ENCODE assay signal across 8 mouse cellular contexts in the genomic region with DNA sequence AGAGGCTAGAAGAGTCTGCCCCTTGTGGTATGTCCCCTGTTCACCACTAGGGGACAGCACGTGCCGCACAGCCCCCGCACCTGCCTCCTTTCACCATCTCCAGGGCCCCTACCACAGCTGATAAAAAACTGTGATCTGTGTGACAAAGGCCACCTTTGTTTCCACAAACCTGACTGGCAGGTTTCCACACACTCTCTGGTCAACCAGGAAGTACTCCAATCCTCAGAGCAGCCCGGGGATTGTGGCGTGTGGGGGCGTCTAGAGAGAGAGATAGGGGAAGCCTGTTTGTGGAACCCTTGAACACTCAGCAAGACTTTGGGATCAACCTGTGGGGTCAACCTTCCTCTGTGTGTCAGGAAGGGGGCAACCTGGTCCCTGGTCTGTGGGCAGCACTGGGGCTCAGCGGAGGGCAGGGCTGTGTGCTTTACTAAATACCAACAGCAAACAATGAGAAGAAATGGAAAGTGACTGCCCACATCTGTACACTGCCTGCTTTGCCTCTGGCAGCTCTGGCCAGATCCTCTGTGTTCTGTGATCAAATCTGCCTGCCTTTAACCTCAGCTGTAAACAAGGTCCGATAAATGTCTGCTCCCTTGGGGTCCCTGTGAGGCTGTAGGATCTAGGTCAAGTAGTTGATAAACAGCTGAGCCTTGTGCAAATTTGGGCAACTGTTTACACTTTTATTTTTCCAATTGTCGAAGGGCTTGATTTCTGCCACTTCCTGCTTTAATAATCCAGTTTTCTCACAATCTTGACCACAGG. TPM values are rescaled to one million over a fixed set of nuclear protein-coding genes. Genes with fewer than 3 reads are reported as not detected.
A peak's percentile ranks its signal among the peaks of the same experiment; 100 is the strongest.
DNase-seq lines count a peak whose midpoint lies in the region; ATAC-seq and TF ChIP-seq lines count a peak whose summit lies in the region.

No protein-coding gene starts in this region.

- no peak for TF ChIP-seq EP300 in liver, embryonic 14.5 days (IDR thresholded peaks at IDR 0.05; ENCODE audit: low read depth)

- H3K27me3 ChIP-seq in spleen, adult 2 months (ENCODE audit: control insufficient read depth, insufficient read depth, low read length), result no peaks in the 10 kb centered on the region
- H3K27me3 ChIP-seq in hindbrain, embryonic 14.5 days (ENCODE audit: control insufficient read depth, insufficient read depth, low read length), result no peaks in the 10 kb centered on the region
- H3K27me3 ChIP-seq in liver, embryonic 14.5 days (ENCODE audit: control insufficient read depth, insufficient read depth, low read length), result no peaks in the 10 kb centered on the region
- no peaks in the 10 kb centered on the region for H3K27me3 ChIP-seq in neural tube, embryonic 15.5 days (replicated peaks)

- no peak for TF ChIP-seq POLR2A in spleen, adult 2 months (IDR thresholded peaks at IDR 0.05; ENCODE audit: low read depth, low read length)

- 0 out of 2 replicates have a peak, but pooled peaks have one; percentile 10 for ATAC-seq in hindbrain, embryonic 14.5 days (ENCODE audit: low FRiP score)
- peak; percentile 58 for ATAC-seq in liver, embryonic 14.5 days (ENCODE audit: insufficient read depth)
- no peak; the same call in 1 of the 2 replicates for ATAC-seq in neural tube, embryonic 15.5 days (ENCODE audit: low FRiP score)

- H3K9ac ChIP-seq in hindbrain, embryonic 14.5 days, result 0 out of 2 replicates have a peak overlapping the region, but pooled peaks have one; percentile 13
- H3K9ac ChIP-seq in liver, embryonic 14.5 days (replicated peaks), result no peak overlapping the region
- H3K9ac ChIP-seq in neural tube, embryonic 15.5 days (replicated peaks), result no peak overlapping the region

- 0 out of 2 replicates have a peak overlapping the region, but pooled peaks have one; percentile 14 for H3K4me2 ChIP-seq in hindbrain, embryonic 14.5 days (replicated peaks)
- H3K4me2 ChIP-seq in liver, embryonic 14.5 days (ENCODE audit: low read depth), result peak overlapping the region; percentile 15; the same call in 1 of the 2 replicates
- H3K4me2 ChIP-seq in neural tube, embryonic 15.5 days, result no peak overlapping the region

- H3K36me3 ChIP-seq in spleen, adult 2 months (ENCODE audit: control insufficient read depth, insufficient read depth, low read length), result no peaks in the 10 kb centered on the region
- peaks cover 57% of the 10 kb centered on the region for H3K36me3 ChIP-seq in hindbrain, embryonic 14.5 days (replicated peaks; ENCODE audit: control insufficient read depth, insufficient read depth)
- H3K36me3 ChIP-seq in liver, embryonic 14.5 days (replicated peaks; ENCODE audit: control insufficient read depth, insufficient read depth, low read depth), result no peaks in the 10 kb centered on the region
- peaks cover 48% of the 10 kb centered on the region for H3K36me3 ChIP-seq in neural tube, embryonic 15.5 days

- WGBS in spleen, adult 2 months, result 49% methylated on average over 9 of the region's 9 CpGs
- WGBS in hindbrain, embryonic 14.5 days, result 8% methylated on average over 9 of the region's 9 CpGs
- WGBS in liver, embryonic 14.5 days (ENCODE audit: insufficient replicate concordance), result 37% methylated on average over 9 of the region's 9 CpGs
- 10% methylated on average over 9 of the region's 9 CpGs for WGBS in neural tube, embryonic 15.5 days

- DNase-seq in spleen, adult 2 months (ENCODE audit: low read depth in 1 of 2, low spot score in 2 of 2), result no peak
- no peak for DNase-seq in spleen, adult 18-20 months
- DNase-seq in cerebellum, postnatal 36 days, result peak; percentile 17 to 18
- no peak for DNase-seq in hindbrain, embryonic 14.5 days (ENCODE audit: low spot score)
- no peak for DNase-seq in liver, embryonic 14.5 days (ENCODE audit: low read depth in 3 of 3, low spot score in 3 of 3)
- no peak for DNase-seq in frontal cortex, postnatal 36 days (ENCODE audit: low spot score in 2 of 2)
- no peak for DNase-seq in c-Kit-positive CD71-positive TER-119-positive erythroid progenitor cells, embryonic 14.5 days (ENCODE audit: low spot score)

- no peak overlapping the region for H3K4me3 ChIP-seq in spleen, adult 2 months (ENCODE audit: extremely low read depth, insufficient read depth, insufficient read length)
- no peak overlapping the region for H3K4me3 ChIP-seq in hindbrain, embryonic 14.5 days (replicated peaks; ENCODE audit: low read length)
- no peak overlapping the region for H3K4me3 ChIP-seq in liver, embryonic 14.5 days (ENCODE audit: insufficient read depth in 1 of 2, low read depth in 2 of 2, low read length in 2 of 2)
- H3K4me3 ChIP-seq in neural tube, embryonic 15.5 days (replicated peaks), result no peak overlapping the region

- peaks cover 6% of the 10 kb centered on the region; the same call in 1 of the 2 replicates for H3K4me1 ChIP-seq in spleen, adult 2 months (ENCODE audit: control insufficient read depth, insufficient read depth, insufficient read length)
- peaks cover 40% of the 10 kb centered on the region for H3K4me1 ChIP-seq in hindbrain, embryonic 14.5 days (replicated peaks; ENCODE audit: control insufficient read depth, insufficient read depth, low read length)
- H3K4me1 ChIP-seq in liver, embryonic 14.5 days (replicated peaks; ENCODE audit: control insufficient read depth in 2 of 2, insufficient read depth in 2 of 2, low read length in 1 of 2), result peaks cover 3 to 6% of the 10 kb centered on the region in 2 experiments; a peak in 2 of 4 replicates
- H3K4me1 ChIP-seq in neural tube, embryonic 15.5 days, result peaks cover 43% of the 10 kb centered on the region

- TF ChIP-seq CTCF in spleen, adult 2 months (IDR thresholded peaks at IDR 0.05; ENCODE audit: extremely low read depth, insufficient read depth, insufficient read length, insufficient replicate concordance), result peak; percentile 72
- peak; percentile 84 for TF ChIP-seq CTCF in liver, embryonic 14.5 days (IDR thresholded peaks at IDR 0.05; ENCODE audit: low read depth)

- no peak overlapping the region for H3K27ac ChIP-seq in spleen, adult 2 months (ENCODE audit: insufficient read depth, low read length)
- H3K27ac ChIP-seq in hindbrain, embryonic 14.5 days, result peak overlapping the region; percentile 58
- peak overlapping the region; percentile 35; the same call in 1 of the 2 replicates for H3K27ac ChIP-seq in liver, embryonic 14.5 days
- H3K27ac ChIP-seq in neural tube, embryonic 15.5 days (replicated peaks), result peak overlapping the region; percentile 60

- H3K9me3 ChIP-seq in hindbrain, embryonic 14.5 days (ENCODE audit: control insufficient read depth, low read length), result no peaks in the 10 kb centered on the region
- no peaks in the 10 kb centered on the region for H3K9me3 ChIP-seq in liver, embryonic 14.5 days (ENCODE audit: control insufficient read depth, low read length)
- no peaks in the 10 kb centered on the region for H3K9me3 ChIP-seq in neural tube, embryonic 15.5 days (replicated peaks)

RNA-seq across cellular contexts. Expression of a gene that starts 12.9 kb away (rescaled TPM):
- 4.3 TPM in 2 replicates for polyA plus RNA-seq in spleen, adult 2 months (2012; rRNA removed)
- polyA plus RNA-seq in hindbrain, embryonic 14.5 days (2014; fragmentation: Nextera tagmentation; extraction: Ambion mirVana), result 44.1 and 50.6 TPM in 2 replicates
- 1.5 TPM in 2 replicates for polyA plus RNA-seq in liver, embryonic 14.5 days (2012; rRNA removed)
- 1.6 and 1.9 TPM in 2 replicates for polyA plus RNA-seq in liver, embryonic 14.5 days (2014; fragmentation: Nextera tagmentation; extraction: Ambion mirVana)
- polyA plus RNA-seq in neural tube, embryonic 15.5 days (2015; fragmentation: Nextera tagmentation; extraction: Ambion mirVana), result 34.1 and 34.5 TPM in 2 replicates

RNA-seq across cellular contexts. Expression of a gene that starts 27.8 kb away (rescaled TPM):
- polyA plus RNA-seq in spleen, adult 2 months (2012; rRNA removed), result 30.5 and 41.7 TPM in 2 replicates
- 0.91 and 1.3 TPM in 2 replicates for polyA plus RNA-seq in hindbrain, embryonic 14.5 days (2014; fragmentation: Nextera tagmentation; extraction: Ambion mirVana)
- polyA plus RNA-seq in liver, embryonic 14.5 days (2012; rRNA removed), result 4.0 and 5.9 TPM in 2 replicates
- polyA plus RNA-seq in liver, embryonic 14.5 days (2014; fragmentation: Nextera tagmentation; extraction: Ambion mirVana), result 1.8 and 2.0 TPM in 2 replicates
- polyA plus RNA-seq in neural tube, embryonic 15.5 days (2015; fragmentation: Nextera tagmentation; extraction: Ambion mirVana), result 0.61 and 0.88 TPM in 2 replicates

RNA-seq across cellular contexts. Expression of a gene that starts 57.2 kb away (rescaled TPM):
- polyA plus RNA-seq in spleen, adult 2 months (2012; rRNA removed), result 4.9 and 6.4 TPM in 2 replicates
- polyA plus RNA-seq in hindbrain, embryonic 14.5 days (2014; fragmentation: Nextera tagmentation; extraction: Ambion mirVana), result 7.1 and 7.5 TPM in 2 replicates
- 9.2 and 17.9 TPM in 2 replicates for polyA plus RNA-seq in liver, embryonic 14.5 days (2012; rRNA removed)
- polyA plus RNA-seq in liver, embryonic 14.5 days (2014; fragmentation: Nextera tagmentation; extraction: Ambion mirVana), result 30.3 and 31.5 TPM in 2 replicates
- 6.2 and 11.7 TPM in 2 replicates for polyA plus RNA-seq in neural tube, embryonic 15.5 days (2015; fragmentation: Nextera tagmentation; extraction: Ambion mirVana)

Comparison
In these comparisons a context has a peak if more than half of its experiments do, and no peak if none do; other contexts are left out.
1. DNase-seq: peak in cerebellum, postnatal 36 days (2 of 2); none in spleen, adult 2 months (0 of 2), spleen, adult 18-20 months (0 of 2), hindbrain, embryonic 14.5 days (single experiment), liver, embryonic 14.5 days (0 of 3), frontal cortex, postnatal 36 days (0 of 2) and c-Kit-positive CD71-positive TER-119-positive erythroid progenitor cells, embryonic 14.5 days (single experiment).